Comparison of ENCODE assay signal across 13 mouse cellular contexts in the genomic region with DNA sequence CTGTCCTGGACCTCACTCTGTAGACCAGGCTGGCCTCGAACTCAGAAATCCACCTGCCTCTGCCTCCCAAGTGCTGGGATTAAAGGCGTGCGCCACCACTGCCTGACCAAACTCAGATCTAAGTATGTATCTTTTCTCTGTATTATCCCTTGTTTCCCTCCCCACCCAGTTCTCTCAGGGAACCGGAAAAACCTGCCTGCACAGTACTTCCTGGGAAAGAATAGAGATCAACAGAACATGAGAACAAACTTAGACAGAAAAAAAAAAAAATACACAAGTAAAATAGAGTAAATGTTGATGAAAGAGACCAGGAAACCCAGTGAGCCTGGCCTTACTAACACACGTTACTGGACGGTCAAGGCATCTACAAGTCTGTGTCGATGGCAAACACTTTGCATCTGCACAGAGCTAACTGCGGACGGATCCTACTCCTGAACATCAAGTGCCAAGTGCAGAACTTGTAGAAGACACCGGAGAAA. TPM values are rescaled to one million over a fixed set of nuclear protein-coding genes. Genes with fewer than 3 reads are reported as not detected.
DNase-seq lines count a peak whose midpoint lies in the region; ATAC-seq and TF ChIP-seq lines count a peak whose summit lies in the region.
"Not testable (repeated sequence)": the region's sequence is repeated elsewhere in the genome, so short reads cannot be mapped to it uniquely, and the experiment has no call there.
"Had no signal": no experiment of that assay in that cellular context is flagged by ENCODE, and none has a peak within 500 bp of the region (broad histone marks: within the 10 kb centered on the region; RNA-seq: fewer than 3 reads in every experiment).

No protein-coding gene starts in this region.

- H3K9me3 ChIP-seq in ES-E14 (ENCODE audit: control insufficient read depth, insufficient read depth, low read depth, low read length); embryonic facial prominence, embryonic 13.5 days; hindbrain, embryonic 14.5 days (ENCODE audit: control insufficient read depth, low read length); liver, postnatal 0 days (ENCODE audit: low read length); midbrain, embryonic 12.5 days: not testable (repeated sequence)

- in situ Hi-C loops in ES-E14 (cut with MboI; ENCODE audit: low sequenced_read_pairs in 2 of 2, unreplicated experiment in 2 of 2) = not testable (repeated sequence)

- TF ChIP-seq EP300 in liver, postnatal 0 days (IDR thresholded peaks at IDR 0.05; ENCODE audit: low read depth) = not testable (repeated sequence)

- peak overlapping the region; percentile 82 for H3K4me2 ChIP-seq in embryonic facial prominence, embryonic 13.5 days
- H3K4me2 ChIP-seq in hindbrain, embryonic 14.5 days (replicated peaks) = peak overlapping the region; percentile 78
- H3K4me2 ChIP-seq in liver, postnatal 0 days (ENCODE audit: low read depth, low read length) = peak overlapping the region; percentile 82
- peak overlapping the region; percentile 63 for H3K4me2 ChIP-seq in midbrain, embryonic 12.5 days (replicated peaks)

- H3K27me3 ChIP-seq in embryonic facial prominence, embryonic 13.5 days; hindbrain, embryonic 14.5 days (ENCODE audit: control insufficient read depth, insufficient read depth, low read length); liver, postnatal 0 days (ENCODE audit: insufficient read depth, low read length); midbrain, embryonic 12.5 days; spleen, adult 2 months (ENCODE audit: control insufficient read depth, insufficient read depth, low read length): not testable (repeated sequence)

- not testable (repeated sequence) for DNase-seq in ES-E14 (ENCODE audit: low read depth, low spot score); gastrocnemius, adult 2 months; hindbrain, embryonic 14.5 days (ENCODE audit: low spot score); layer of hippocampus, adult 2 months (ENCODE audit: low spot score in 2 of 2); liver, postnatal 0 days; spleen, adult 2 months (ENCODE audit: low read depth in 1 of 2, low spot score in 2 of 2)

- H3K4me3 ChIP-seq in ES-E14 (ENCODE audit: insufficient read depth in 1 of 2, low read depth in 1 of 2, low read length in 2 of 2, poor library complexity in 1 of 2, severe bottlenecking in 1 of 2) = peak overlapping the region; percentile 77 to 97
- H3K4me3 ChIP-seq in embryonic facial prominence, embryonic 13.5 days = peak overlapping the region; percentile 52
- peak overlapping the region; percentile 81 for H3K4me3 ChIP-seq in gastrocnemius, adult 2 months
- peak overlapping the region; percentile 40 for H3K4me3 ChIP-seq in hindbrain, embryonic 14.5 days (replicated peaks; ENCODE audit: low read length)
- H3K4me3 ChIP-seq in layer of hippocampus, adult 2 months = peak overlapping the region; percentile 67
- peak overlapping the region; percentile 54 for H3K4me3 ChIP-seq in liver, postnatal 0 days (ENCODE audit: low read depth, low read length)
- H3K4me3 ChIP-seq in midbrain, embryonic 12.5 days = peak overlapping the region; percentile 55
- peak overlapping the region; percentile 62 for H3K4me3 ChIP-seq in spleen, adult 2 months (ENCODE audit: extremely low read depth, insufficient read depth, insufficient read length)

- not testable (repeated sequence) for TF ChIP-seq CTCF in gastrocnemius, adult 2 months (IDR thresholded peaks at IDR 0.05); layer of hippocampus, adult 2 months (conservative IDR thresholded peaks at IDR 0.05); liver, postnatal 0 days (IDR thresholded peaks at IDR 0.05; ENCODE audit: low read depth); spleen, adult 2 months (IDR thresholded peaks at IDR 0.05; ENCODE audit: extremely low read depth, insufficient read depth, insufficient read length, insufficient replicate concordance)

- H3K9ac ChIP-seq in ES-E14 (ENCODE audit: insufficient read depth, low read depth, low read length, poor library complexity, severe bottlenecking) = peak overlapping the region; percentile 67
- H3K9ac ChIP-seq in embryonic facial prominence, embryonic 13.5 days = peak overlapping the region; percentile 74
- peak overlapping the region; percentile 59 for H3K9ac ChIP-seq in hindbrain, embryonic 14.5 days
- H3K9ac ChIP-seq in liver, postnatal 0 days (replicated peaks) = peak overlapping the region; percentile 76
- H3K9ac ChIP-seq in midbrain, embryonic 12.5 days (replicated peaks) = peak overlapping the region; percentile 34; the same call in 1 of the 2 replicates

- ATAC-seq in embryonic facial prominence, embryonic 13.5 days (ENCODE audit: insufficient number of reproducible peaks, insufficient read depth, low FRiP score, low TSS enrichment, low read depth); hindbrain, embryonic 14.5 days (ENCODE audit: low FRiP score); midbrain, embryonic 12.5 days (ENCODE audit: low FRiP score, low read depth): not testable (repeated sequence)
- ATAC-seq in liver, postnatal 0 days = peak; percentile 15

- H3K27ac ChIP-seq in ES-E14 (ENCODE audit: insufficient read depth, low read depth, low read length, poor library complexity, severe bottlenecking) = peak overlapping the region; percentile 76; the same call in 1 of the 2 replicates
- H3K27ac ChIP-seq in embryonic facial prominence, embryonic 13.5 days = peak overlapping the region; percentile 89
- H3K27ac ChIP-seq in gastrocnemius, adult 2 months = peak overlapping the region; percentile 96
- peak overlapping the region; percentile 91 for H3K27ac ChIP-seq in hindbrain, embryonic 14.5 days
- peak overlapping the region; percentile 96 for H3K27ac ChIP-seq in layer of hippocampus, adult 2 months
- H3K27ac ChIP-seq in liver, postnatal 0 days (ENCODE audit: low read depth) = peak overlapping the region; percentile 94
- peak overlapping the region; percentile 89 for H3K27ac ChIP-seq in midbrain, embryonic 12.5 days (replicated peaks)
- H3K27ac ChIP-seq in spleen, adult 2 months (ENCODE audit: insufficient read depth, low read length) = peak overlapping the region; percentile 94

- H3K36me3 ChIP-seq in ES-E14 (ENCODE audit: control insufficient read depth, insufficient read depth, low read length, poor library complexity, severe bottlenecking); hindbrain, embryonic 14.5 days (replicated peaks; ENCODE audit: control insufficient read depth, insufficient read depth); liver, postnatal 0 days (replicated peaks; ENCODE audit: insufficient read depth, low read length); spleen, adult 2 months (ENCODE audit: control insufficient read depth, insufficient read depth, low read length): not testable (repeated sequence)
- H3K36me3 ChIP-seq in embryonic facial prominence, embryonic 13.5 days = peaks cover 11% of the 10 kb centered on the region
- peaks cover 13% of the 10 kb centered on the region for H3K36me3 ChIP-seq in midbrain, embryonic 12.5 days

- intact Hi-C loops in gastrocnemius, adult 2 months (cut with DNase I) = not testable (repeated sequence)

- not testable (repeated sequence) for TF ChIP-seq POLR2A in spleen, adult 2 months (IDR thresholded peaks at IDR 0.05; ENCODE audit: low read depth, low read length)

- 36% methylated on average over 10 of the region's 10 CpGs for WGBS in embryonic facial prominence, embryonic 13.5 days
- 36% methylated on average over 10 of the region's 10 CpGs for WGBS in hindbrain, embryonic 14.5 days
- 29% methylated on average over 10 of the region's 10 CpGs for WGBS in liver, postnatal 0 days (ENCODE audit: insufficient replicate concordance)
- WGBS in midbrain, embryonic 12.5 days = 38% methylated on average over 10 of the region's 10 CpGs
- WGBS in spleen, adult 2 months = 28% methylated on average over 10 of the region's 10 CpGs

- H3K4me1 ChIP-seq in ES-E14 (ENCODE audit: control insufficient read depth in 2 of 2, insufficient read depth in 2 of 2, low read length in 2 of 2, poor library complexity in 1 of 2); embryonic facial prominence, embryonic 13.5 days; hindbrain, embryonic 14.5 days (replicated peaks; ENCODE audit: control insufficient read depth, insufficient read depth, low read length); liver, postnatal 0 days (ENCODE audit: insufficient read depth); midbrain, embryonic 12.5 days; spleen, adult 2 months (ENCODE audit: control insufficient read depth, insufficient read depth, insufficient read length): not testable (repeated sequence)

RNA-seq across cellular contexts. Expression of a gene that starts 4.9 kb away (rescaled TPM):
- 3.9 and 4.6 TPM in 2 replicates for total RNA-seq in ES-E14 (2012; rRNA removed)
- polyA plus RNA-seq in embryonic facial prominence, embryonic 13.5 days (2015; fragmentation: Nextera tagmentation; extraction: Ambion mirVana) = 5.8 and 7.2 TPM in 2 replicates
- total RNA-seq in gastrocnemius, adult 2 months (2021) = 1 to 10 TPM; 2.9 to 4.1 TPM
- 9.4 and 10.5 TPM in 2 replicates for polyA plus RNA-seq in hindbrain, embryonic 14.5 days (2014; fragmentation: Nextera tagmentation; extraction: Ambion mirVana)
- total RNA-seq in layer of hippocampus, adult 2 months (2021) = 1 to 10 TPM; 3.5 to 4.0 TPM
- 3.8 and 4.4 TPM in 2 replicates for polyA plus RNA-seq in liver, postnatal 0 days (2015; fragmentation: Nextera tagmentation; extraction: Ambion mirVana)
- 6.1 and 6.3 TPM in 2 replicates for polyA plus RNA-seq in midbrain, embryonic 12.5 days (2016; fragmentation: Nextera tagmentation; extraction: Ambion mirVana)
- polyA plus RNA-seq in spleen, adult 2 months (2012; rRNA removed) = 0.25 and 0.27 TPM in 2 replicates

RNA-seq across cellular contexts. Expression of a gene that starts 8.0 kb away (rescaled TPM):
- total RNA-seq in ES-E14 (2012; rRNA removed) = 0.49 and 0.74 TPM in 2 replicates
- polyA plus RNA-seq in embryonic facial prominence, embryonic 13.5 days (2015; fragmentation: Nextera tagmentation; extraction: Ambion mirVana) = 1.3 and 1.9 TPM in 2 replicates
- under 1 TPM; 0.20 to 0.39 TPM for total RNA-seq in gastrocnemius, adult 2 months (2021)
- 5.6 and 8.1 TPM in 2 replicates for polyA plus RNA-seq in hindbrain, embryonic 14.5 days (2014; fragmentation: Nextera tagmentation; extraction: Ambion mirVana)
- total RNA-seq in layer of hippocampus, adult 2 months (2021) = 1 to 10 TPM; 1.0 to 1.6 TPM
- 10.0 and 10.5 TPM in 2 replicates for polyA plus RNA-seq in liver, postnatal 0 days (2015; fragmentation: Nextera tagmentation; extraction: Ambion mirVana)
- 3.2 and 3.8 TPM in 2 replicates for polyA plus RNA-seq in midbrain, embryonic 12.5 days (2016; fragmentation: Nextera tagmentation; extraction: Ambion mirVana)
- polyA plus RNA-seq in spleen, adult 2 months (2012; rRNA removed) = 36.3 and 44.8 TPM in 2 replicates

RNA-seq across cellular contexts. Expression of a gene that starts 14.5 kb away (rescaled TPM):
- total RNA-seq in ES-E14 (2012; rRNA removed) = 14.0 and 14.7 TPM in 2 replicates
- polyA plus RNA-seq in embryonic facial prominence, embryonic 13.5 days (2015; fragmentation: Nextera tagmentation; extraction: Ambion mirVana) = 27.0 and 29.5 TPM in 2 replicates
- total RNA-seq in gastrocnemius, adult 2 months (2021) = 10 to 100 TPM in 1 of 2 experiments, 1 to 10 TPM in 1; 8.3 to 10.2 TPM
- polyA plus RNA-seq in hindbrain, embryonic 14.5 days (2014; fragmentation: Nextera tagmentation; extraction: Ambion mirVana) = 15.9 and 18.1 TPM in 2 replicates
- 10 to 100 TPM; 18.1 to 19.0 TPM for total RNA-seq in layer of hippocampus, adult 2 months (2021)
- 6.3 and 7.1 TPM in 2 replicates for polyA plus RNA-seq in liver, postnatal 0 days (2015; fragmentation: Nextera tagmentation; extraction: Ambion mirVana)
- 28.7 and 29.4 TPM in 2 replicates for polyA plus RNA-seq in midbrain, embryonic 12.5 days (2016; fragmentation: Nextera tagmentation; extraction: Ambion mirVana)
- polyA plus RNA-seq in spleen, adult 2 months (2012; rRNA removed) = 8.2 and 10.5 TPM in 2 replicates

RNA-seq across cellular contexts. Expression of a gene that starts 25.8 kb away (rescaled TPM):
- 1.5 and 2.4 TPM in 2 replicates for total RNA-seq in ES-E14 (2012; rRNA removed)
- polyA plus RNA-seq in embryonic facial prominence, embryonic 13.5 days (2015; fragmentation: Nextera tagmentation; extraction: Ambion mirVana) = 35.2 and 35.5 TPM in 2 replicates
- total RNA-seq in gastrocnemius, adult 2 months (2021) = under 1 TPM in 1 of 2 experiments, not detected in 1; 0.47 TPM
- 149 and 167 TPM in 2 replicates for polyA plus RNA-seq in hindbrain, embryonic 14.5 days (2014; fragmentation: Nextera tagmentation; extraction: Ambion mirVana)
- total RNA-seq in layer of hippocampus, adult 2 months (2021) = 10 to 100 TPM; 23.7 to 28.4 TPM
- 0.26 and 0.34 TPM in 2 replicates for polyA plus RNA-seq in liver, postnatal 0 days (2015; fragmentation: Nextera tagmentation; extraction: Ambion mirVana)
- 123 and 131 TPM in 2 replicates for polyA plus RNA-seq in midbrain, embryonic 12.5 days (2016; fragmentation: Nextera tagmentation; extraction: Ambion mirVana)
- polyA plus RNA-seq in spleen, adult 2 months (2012; rRNA removed) = 1.9 and 2.2 TPM in 2 replicates
- total RNA-seq: common myeloid progenitor, adult 5-6 weeks had no signal
- polyA plus RNA-seq: activated CD4-positive, CD25-positive, alpha-beta regulatory T cell, adult 4 months had no signal

RNA-seq across cellular contexts. Expression of a gene that starts 41.9 kb away (rescaled TPM):
- 24.2 and 50.7 TPM in 2 replicates for total RNA-seq in ES-E14 (2012; rRNA removed)
- 31.9 and 40.5 TPM in 2 replicates for polyA plus RNA-seq in embryonic facial prominence, embryonic 13.5 days (2015; fragmentation: Nextera tagmentation; extraction: Ambion mirVana)
- total RNA-seq in gastrocnemius, adult 2 months (2021) = not detected
- polyA plus RNA-seq in hindbrain, embryonic 14.5 days (2014; fragmentation: Nextera tagmentation; extraction: Ambion mirVana) = 167 and 175 TPM in 2 replicates
- 10 to 100 TPM; 67.2 to 69.0 TPM for total RNA-seq in layer of hippocampus, adult 2 months (2021)
- not detected in 2 replicates for polyA plus RNA-seq in liver, postnatal 0 days (2015; fragmentation: Nextera tagmentation; extraction: Ambion mirVana)
- 89.8 and 98.3 TPM in 2 replicates for polyA plus RNA-seq in midbrain, embryonic 12.5 days (2016; fragmentation: Nextera tagmentation; extraction: Ambion mirVana)
- 0.06 and 0.07 TPM in 2 replicates for polyA plus RNA-seq in spleen, adult 2 months (2012; rRNA removed)
- total RNA-seq: common myeloid progenitor, adult 5-6 weeks; gastrocnemius, adult 18-20 months; heart, postnatal 36 days; neutrophil, adult 5-6 weeks had no signal
- polyA plus RNA-seq: activated CD4-positive, CD25-positive, alpha-beta regulatory T cell, adult 4 months had no signal
